Mouse (Mus musculus) brain, embryonic 18.5 days (tissue): ENCODE measurements around the gene Ndufb10.

Experiments used
- DNase-seq: peaks from one replicate; pipeline ENCODE4 v3.0.0-alpha.2; 2012; ENCODE audit warnings: low read depth, low spot score

Ndufb10 gene

GRCm38 (mm10) chr17:24706982-24707800 is 17.1 kb downstream of the Ndufb10 start, which contains the start of gene Tbl3:
TSS of gene Tbl3 (minus strand) at chr17:24707660.
- DNase-seq = peak; percentile 85

GRCm38 (mm10) chr17:24705821-24706220 is 18.5 kb downstream of the Ndufb10 start:
- DNase-seq = no peak

DNA sequence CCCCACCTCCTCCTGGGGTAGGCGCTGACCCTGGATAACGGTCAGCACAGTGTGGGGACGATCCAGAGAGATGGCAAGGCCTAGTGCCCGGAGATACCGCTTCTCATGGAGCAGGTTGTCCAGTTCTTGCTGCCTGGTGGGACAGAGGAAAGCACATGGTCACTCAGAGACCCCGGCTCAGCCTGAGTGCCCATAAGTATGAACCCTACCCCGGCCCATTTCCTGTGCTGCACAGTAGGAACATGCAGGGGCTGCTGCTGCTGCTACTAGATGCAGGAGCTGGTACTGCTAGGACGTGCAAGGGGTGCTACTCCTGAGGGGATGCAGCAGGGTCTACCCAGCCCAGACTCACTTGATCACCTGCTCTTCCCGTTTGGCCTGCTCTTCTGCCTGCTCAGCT is 23.0 kb downstream of the Ndufb10 start:
- no peak for DNase-seq

- DNase-seq = no peak
Measured at GRCm38 (mm10) chr17:24699473-24699872, 24.8 kb downstream of the Ndufb10 start.

GRCm38 (mm10) chr17:24698715-24699114 is 25.6 kb downstream of the Ndufb10 start:
- no peak for DNase-seq

- no peak for DNase-seq
Measured at GRCm38 (mm10) chr17:24697985-24698384, 26.3 kb downstream of the Ndufb10 start.

GRCm38 (mm10) chr17:24696011-24696697 is 28.1 kb downstream of the Ndufb10 start, which contains the start of the genes Gfer and Noxo1:
TSS of gene Gfer (minus strand) at chr17:24696156.
TSS of gene Noxo1 (plus strand) at chr17:24696234.
- DNase-seq = no peak

DNA sequence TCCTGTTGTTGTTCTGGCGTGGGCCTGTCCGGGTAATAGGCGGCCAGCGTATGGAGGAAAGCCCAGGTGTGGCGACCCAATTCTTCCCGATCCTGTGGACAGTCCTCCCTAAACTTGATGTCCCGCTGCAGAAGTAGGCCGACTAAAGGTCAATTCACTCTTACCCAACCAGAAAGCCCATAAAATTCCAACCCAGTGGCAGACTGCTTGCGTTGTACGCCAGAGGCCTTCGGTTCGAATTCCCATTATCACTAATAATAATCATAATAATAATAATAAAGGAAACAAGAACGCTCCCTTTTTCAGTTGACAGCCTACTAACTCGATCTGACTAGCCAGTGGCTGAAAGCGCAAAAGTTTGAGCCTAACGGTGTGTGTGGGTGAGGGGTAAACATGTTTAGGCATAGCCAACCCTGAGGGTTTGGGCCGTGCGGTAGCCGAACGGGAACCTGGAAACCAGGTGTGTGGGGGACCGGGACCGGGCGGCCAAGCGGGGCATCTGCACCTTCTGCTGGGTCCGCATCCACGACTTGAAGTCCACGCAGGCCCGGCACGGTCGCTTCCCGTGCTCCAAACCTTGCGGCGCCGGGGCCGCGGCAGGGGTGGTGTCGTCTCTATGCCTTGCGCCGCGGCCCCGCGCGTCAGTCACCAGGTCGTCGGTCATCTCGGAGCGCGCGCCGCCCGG is 28.8 kb downstream of the Ndufb10 start:
- no peak for DNase-seq

DNA sequence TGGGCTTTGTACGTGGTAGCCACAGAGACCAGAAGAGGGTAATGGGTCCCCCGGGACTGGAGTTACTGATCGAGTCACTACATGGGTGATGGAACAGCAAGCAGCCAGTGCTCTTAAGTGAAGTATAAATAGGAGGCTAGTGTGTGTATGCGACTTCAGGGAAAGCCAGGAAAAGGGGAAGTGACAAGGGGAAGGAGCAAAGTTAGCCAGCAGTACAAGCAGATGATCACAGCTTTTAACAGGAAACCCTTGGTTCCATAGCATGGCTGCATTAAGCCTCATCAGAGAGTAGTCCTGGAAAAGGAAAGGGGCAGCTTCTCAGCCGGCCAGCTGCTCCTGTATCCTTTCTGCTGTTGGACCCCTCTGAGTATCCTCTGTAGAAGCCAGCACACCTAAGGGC is 31.9 kb downstream of the Ndufb10 start:
- DNase-seq = no peak

DNA sequence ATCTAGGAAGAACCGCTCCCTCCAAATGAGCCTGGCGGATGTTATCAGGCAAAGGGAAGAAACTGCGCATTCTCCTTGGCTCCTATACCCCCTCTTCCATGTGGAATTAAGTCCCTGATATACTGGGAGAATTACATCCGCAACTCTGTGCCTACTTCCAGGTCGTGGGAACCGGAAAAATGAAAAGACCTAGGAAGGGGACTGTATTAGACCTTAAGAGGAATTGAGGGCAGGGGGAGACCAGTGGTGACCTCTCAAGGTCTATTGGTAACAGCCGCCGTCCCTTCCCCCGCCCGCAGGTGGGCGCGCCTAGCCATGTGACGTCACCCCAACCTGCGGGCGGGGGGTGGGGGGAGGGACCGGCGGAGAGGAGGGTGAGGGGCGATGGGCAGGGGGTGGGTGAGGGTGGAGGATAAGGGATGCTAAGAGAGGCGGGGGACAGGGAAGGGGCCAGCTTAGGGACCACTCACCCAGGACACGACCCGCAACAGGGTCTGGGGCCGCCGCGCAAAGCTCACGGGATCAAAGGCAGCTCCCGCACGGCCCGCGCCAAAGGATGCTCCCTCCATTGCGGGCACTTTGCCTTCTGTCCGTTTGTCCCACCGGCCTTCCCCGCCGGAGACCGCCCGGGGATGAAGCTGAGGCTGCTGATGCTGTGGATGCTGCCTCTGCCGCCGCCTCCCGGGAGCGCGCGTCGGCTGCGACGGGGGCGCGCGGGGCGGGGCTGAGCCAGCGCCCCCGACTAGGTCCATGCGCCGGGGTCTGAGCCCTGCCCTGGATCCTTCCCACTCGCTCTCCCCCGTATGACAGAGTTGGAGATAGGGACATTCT is 34.8 kb downstream of the Ndufb10 start, which contains the start of gene Syngr3:
Syngr3 (minus strand) TSS at position 705 of the 831 bp plus-strand sequence.
- DNase-seq = no peak

DNA sequence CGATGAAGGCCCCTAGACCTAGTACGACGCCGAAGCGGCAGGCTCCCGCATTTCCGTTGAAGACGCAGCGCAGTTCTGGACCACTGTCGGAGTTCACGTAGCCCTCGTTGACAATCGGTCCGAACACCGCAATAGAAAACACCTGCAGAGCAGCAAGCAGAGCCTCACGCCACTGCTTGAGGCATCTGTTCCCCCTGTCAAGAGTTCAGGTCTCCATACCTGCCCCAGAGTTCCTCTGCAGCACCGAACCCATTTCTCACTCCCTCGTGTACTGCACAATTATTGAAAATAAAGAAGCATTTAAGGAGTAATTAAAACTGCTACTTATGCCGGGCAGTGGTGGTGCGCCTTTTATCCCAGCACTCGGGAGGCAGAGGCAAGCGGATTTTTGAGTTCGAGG is 36.7 kb downstream of the Ndufb10 start:
- no peak for DNase-seq

DNA sequence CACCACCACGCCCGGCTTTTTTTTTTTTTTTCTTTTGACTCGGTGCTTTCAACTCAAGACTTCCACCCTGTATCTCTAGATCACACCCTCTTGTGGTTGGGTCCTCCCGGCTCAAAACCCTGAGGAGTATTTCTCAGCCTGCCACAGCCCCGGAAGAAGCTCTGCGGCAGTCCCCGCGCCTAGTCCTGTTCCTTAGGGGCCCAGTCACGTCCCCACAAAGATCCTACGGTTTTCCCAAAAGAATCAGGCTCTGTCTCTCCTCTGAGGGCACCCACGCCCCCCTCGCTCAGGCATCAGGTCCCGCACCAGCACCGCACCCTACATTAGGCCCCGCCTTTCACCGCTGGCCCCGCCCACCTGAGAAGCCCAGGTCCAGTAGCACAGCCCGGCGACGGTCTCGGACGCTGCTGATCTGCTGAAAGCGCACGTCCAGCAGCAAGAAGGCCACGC is 37.1 kb downstream of the Ndufb10 start:
- no peak for DNase-seq

DNA sequence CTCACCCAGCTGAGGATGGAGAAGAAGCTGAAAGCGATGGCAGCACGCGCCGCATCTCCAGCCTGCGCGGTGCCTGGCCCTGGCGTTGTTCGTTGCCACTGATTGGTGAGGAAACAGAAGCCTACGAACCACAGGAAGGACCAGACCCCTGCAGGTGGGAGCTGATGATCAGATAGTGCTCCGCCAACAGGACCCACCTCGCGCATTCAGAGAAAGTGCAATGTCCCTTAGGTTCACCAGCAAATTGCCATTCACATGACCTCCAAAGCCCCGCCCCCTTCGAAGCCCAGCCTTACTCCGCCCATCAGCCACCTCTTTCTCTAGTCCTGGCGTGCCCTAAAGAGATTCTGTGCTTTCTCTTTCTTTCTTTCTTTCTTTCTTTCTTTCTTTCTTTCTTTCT is 37.8 kb downstream of the Ndufb10 start:
- no peak for DNase-seq

DNA sequence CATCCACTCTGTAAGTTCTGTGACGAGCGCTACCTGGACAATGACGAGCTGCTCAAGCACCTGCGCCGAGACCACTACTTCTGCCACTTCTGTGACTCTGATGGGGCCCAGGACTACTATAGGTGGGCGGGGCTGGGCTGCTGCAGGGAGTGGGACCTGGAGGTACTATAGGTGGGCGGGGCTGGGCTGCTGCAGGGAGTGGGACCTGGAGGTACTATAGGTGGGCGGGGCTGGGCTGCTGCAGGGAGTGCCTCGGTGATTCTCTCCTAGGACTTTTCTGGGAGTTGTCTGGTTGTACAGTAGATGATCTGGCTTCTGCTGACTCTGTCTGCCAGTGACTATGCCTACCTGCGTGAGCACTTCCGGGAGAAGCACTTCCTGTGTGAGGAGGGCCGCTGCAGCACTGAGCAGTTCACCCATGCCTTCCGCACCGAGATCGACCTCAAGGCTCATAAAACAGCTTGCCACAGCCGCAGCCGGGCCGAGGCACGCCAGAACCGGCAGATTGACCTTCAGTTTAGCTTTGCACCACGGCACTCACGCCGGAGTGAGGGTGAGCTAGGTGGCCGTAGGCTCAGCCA is 46.7 kb downstream of the Ndufb10 start:
- DNase-seq = no peak

GRCm38 (mm10) chr17:24676877-24677276 is 47.4 kb downstream of the Ndufb10 start:
- DNase-seq = no peak

DNA sequence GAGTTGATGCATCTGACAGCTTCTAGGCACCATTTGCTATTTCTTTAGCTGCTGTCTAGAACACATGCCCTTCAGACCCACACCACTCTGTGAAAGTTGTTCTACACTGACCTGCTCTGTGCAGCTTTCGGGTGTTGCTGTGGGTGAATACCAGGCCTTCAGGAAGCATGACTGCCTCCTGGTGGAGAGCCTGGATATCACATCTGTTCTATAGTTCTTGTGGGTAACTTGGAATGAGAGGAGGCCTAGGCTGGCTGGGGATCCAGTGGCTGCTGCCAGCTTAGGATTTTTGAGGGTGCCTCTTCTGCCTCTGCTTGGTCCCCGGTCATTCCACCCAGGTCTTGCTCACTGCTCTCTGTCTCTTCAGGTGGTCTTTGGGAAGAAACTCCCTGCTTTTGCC is 48.1 kb downstream of the Ndufb10 start:
- DNase-seq = no peak

GRCm38 (mm10) chr17:24674277-24674676 is 50.0 kb downstream of the Ndufb10 start:
- DNase-seq = no peak

- DNase-seq = no peak
Measured at GRCm38 (mm10) chr17:24672141-24672540, 52.1 kb downstream of the Ndufb10 start.
